Mouse (Mus musculus) cerebellum, postnatal 14 days (tissue): ENCODE results near the gene Gm49318.
"Not testable (repeated sequence)": the region's sequence is repeated elsewhere in the genome, so short reads cannot be mapped to it uniquely, and the experiment has no call there.

Experiments used
- DNase-seq, 2 experiments: peaks; one replicate each; pipeline ENCODE4 v3.0.0; 2021; ENCODE audit warnings: mixed read lengths in 2 of 2

The Gm49318 gene

GRCm38 (mm10) chr9:22070791-22071573 lies at the start of gene Gm49318, which contains the start of gene Zfp653:
Gene Gm49318, minus strand, starts transcription at chr9:22071259.
Gene Zfp653, minus strand, starts transcription at chr9:22071376.
- peak; percentile 99 for DNase-seq

- no peak for DNase-seq
Observed at GRCm38 (mm10) chr9:22119543-22119942, 48.5 kb upstream of the Gm49318 start.

- peak; percentile 82 to 88 for DNase-seq
Observed at GRCm38 (mm10) chr9:22117754-22118456, 46.8 kb upstream of the Gm49318 start.

GRCm38 (mm10) chr9:22116740-22117426 lies 45.8 kb upstream of the Gm49318 start, which contains the start of gene Elof1:
Gene Elof1, minus strand, starts transcription at chr9:22117172.
- peak; percentile 95 to 96 for DNase-seq

GRCm38 (mm10) chr9:22116086-22116485 lies 45.0 kb upstream of the Gm49318 start:
- DNase-seq, result peak; percentile 39 to 61

- DNase-seq, result no peak
Observed at GRCm38 (mm10) chr9:22115635-22116034, 44.6 kb upstream of the Gm49318 start.

GRCm38 (mm10) chr9:22108194-22108593 lies 37.1 kb upstream of the Gm49318 start:
- no peak for DNase-seq

- no peak for DNase-seq
Observed at GRCm38 (mm10) chr9:22099922-22100321, 28.9 kb upstream of the Gm49318 start.

- DNase-seq, result peak in 1 of 2 experiments; percentile 47
Observed at GRCm38 (mm10) chr9:22098993-22099696, 28.1 kb upstream of the Gm49318 start, which contains the start of gene Cnn1. Gene Cnn1, plus strand, starts transcription at chr9:22099216.

GRCm38 (mm10) chr9:22095854-22096307 lies 24.8 kb upstream of the Gm49318 start:
- DNase-seq, result peak; percentile 86 to 90

GRCm38 (mm10) chr9:22092746-22093145 lies 21.7 kb upstream of the Gm49318 start:
- no peak for DNase-seq

GRCm38 (mm10) chr9:22089986-22090385 lies 18.9 kb upstream of the Gm49318 start:
- DNase-seq, result no peak

GRCm38 (mm10) chr9:22089281-22089680 lies 18.2 kb upstream of the Gm49318 start:
- no peak for DNase-seq

- DNase-seq, result no peak
Observed at GRCm38 (mm10) chr9:22087034-22087618, 16.1 kb upstream of the Gm49318 start.

- DNase-seq, result no peak
Observed at GRCm38 (mm10) chr9:22086012-22086411, 15.0 kb upstream of the Gm49318 start.

GRCm38 (mm10) chr9:22085022-22085834 lies 14.2 kb upstream of the Gm49318 start, which contains the start of gene Ecsit:
Gene Ecsit, minus strand, starts transcription at chr9:22085438.
- peak; percentile 94 to 96 for DNase-seq

- DNase-seq, result no peak
Observed at GRCm38 (mm10) chr9:22084667-22085021, 13.6 kb upstream of the Gm49318 start.

- DNase-seq, result no peak
Observed at GRCm38 (mm10) chr9:22076223-22076622, 5.2 kb upstream of the Gm49318 start.

- DNase-seq, result not testable (repeated sequence)
Observed at GRCm38 (mm10) chr9:22075778-22076177, 4.7 kb upstream of the Gm49318 start.

GRCm38 (mm10) chr9:22072276-22072675 lies 1.2 kb upstream of the Gm49318 start:
- DNase-seq, result peak; percentile 44 to 58
